Mouse (Mus musculus) neutrophil, adult 5-6 weeks (primary cell): Measurements from ENCODE around the gene Hcar2. TPM values are rescaled to one million over a fixed set of nuclear protein-coding genes. Genes with fewer than 3 reads are reported as not detected.

Experiments used
- ATAC-seq: fragments of 151-379, 151-347 bp; 2 replicates; pipeline ENCODE4 v1.8.0; 2017; ENCODE audit warnings: mild to moderate bottlenecking, moderate TSS enrichment; ENCODE audit not compliant: insufficient number of reproducible peaks, poor library complexity, low FRiP score, severe bottlenecking; ENCODE audit errors: extremely low read depth
- total RNA-seq: library from RNA; stranded (forward); fragments of 200-1000 nt; gene quantifications from 2 replicates; pipeline ENCODE4 v1.2.3, GENCODE M21; 2017

The Hcar2 gene
- 78.9 and 82.9 TPM in 2 replicates for total RNA-seq

DNA sequence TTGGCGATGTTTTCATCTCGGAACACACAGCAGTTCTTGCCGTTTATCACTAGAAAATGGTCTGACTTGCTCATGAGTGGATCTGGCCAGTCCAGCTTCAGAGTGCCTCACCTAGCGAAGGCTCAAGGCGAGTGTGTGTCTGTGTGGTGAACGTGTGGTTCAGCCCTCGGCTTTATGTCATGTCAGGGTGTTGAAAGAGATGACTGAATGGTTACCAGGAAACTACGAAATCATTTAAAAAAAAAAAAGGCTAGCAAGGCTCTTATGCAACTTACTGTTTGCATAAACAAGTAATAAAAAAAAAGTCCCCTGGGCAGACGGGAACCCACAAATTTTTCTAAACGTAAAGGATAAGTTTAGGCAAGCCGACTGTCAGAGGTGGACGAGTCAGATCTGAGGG is at the start of gene Hcar2:
Gene Hcar2, minus strand, starts transcription at position 135 of the 400 bp plus-strand sequence.
- peak; percentile 87 for ATAC-seq

GRCm38 (mm10) chr5:123914852-123915251 is 49.6 kb upstream of the Hcar2 start:
- ATAC-seq = 0 out of 2 replicates have a peak, but pooled peaks have one; percentile 26

- no peak for ATAC-seq
Observed at GRCm38 (mm10) chr5:123907631-123907977, 42.3 kb upstream of the Hcar2 start.

- peak; percentile 91 for ATAC-seq
Observed at GRCm38 (mm10) chr5:123906976-123907630, 41.8 kb upstream of the Hcar2 start, which contains the start of gene Denr. Gene Denr (plus strand): TSS chr5:123907175.

DNA sequence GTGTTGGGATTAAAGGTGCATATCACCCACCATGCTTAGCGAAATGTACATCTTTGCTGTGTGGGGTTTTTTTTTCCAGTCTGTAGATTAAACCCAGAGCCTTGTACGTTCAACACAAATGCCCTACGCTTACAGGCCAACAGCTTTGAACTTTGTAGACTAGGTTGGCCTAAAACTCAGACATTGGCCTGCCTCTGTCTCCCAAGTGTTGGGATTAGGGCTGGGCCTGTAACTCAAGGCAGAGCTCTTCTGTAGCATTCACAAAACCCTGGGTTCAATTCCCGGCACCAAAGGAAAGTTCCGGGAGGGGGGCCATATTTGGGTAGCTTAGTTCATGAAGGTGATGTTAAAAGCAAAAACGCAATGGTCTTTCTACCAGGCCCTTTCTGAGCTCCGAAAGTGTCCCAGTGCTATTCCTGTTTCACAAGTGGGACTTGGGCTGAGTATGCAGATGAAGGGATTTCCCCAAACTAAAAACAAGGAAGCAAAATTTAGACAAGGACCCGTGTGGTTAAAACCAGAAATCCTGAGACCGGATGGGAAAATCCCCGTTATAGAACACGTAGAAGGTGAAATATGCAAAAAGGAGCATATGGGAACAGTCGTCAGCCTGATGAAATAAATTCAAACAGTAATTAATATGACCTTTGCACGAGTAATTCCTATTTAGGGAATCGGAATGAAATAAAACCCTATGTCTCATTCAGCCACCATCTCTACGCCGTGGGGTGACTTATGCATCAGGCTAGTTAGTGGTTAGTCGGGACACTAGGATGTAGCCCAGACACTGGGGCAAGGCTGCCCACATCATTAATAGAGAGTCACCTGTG is 41.1 kb upstream of the Hcar2 start:
- ATAC-seq = no peak

GRCm38 (mm10) chr5:123904059-123904672 is 38.9 kb upstream of the Hcar2 start:
- no peak for ATAC-seq

GRCm38 (mm10) chr5:123897352-123897751 is 32.1 kb upstream of the Hcar2 start:
- peak; percentile 70 for ATAC-seq

DNA sequence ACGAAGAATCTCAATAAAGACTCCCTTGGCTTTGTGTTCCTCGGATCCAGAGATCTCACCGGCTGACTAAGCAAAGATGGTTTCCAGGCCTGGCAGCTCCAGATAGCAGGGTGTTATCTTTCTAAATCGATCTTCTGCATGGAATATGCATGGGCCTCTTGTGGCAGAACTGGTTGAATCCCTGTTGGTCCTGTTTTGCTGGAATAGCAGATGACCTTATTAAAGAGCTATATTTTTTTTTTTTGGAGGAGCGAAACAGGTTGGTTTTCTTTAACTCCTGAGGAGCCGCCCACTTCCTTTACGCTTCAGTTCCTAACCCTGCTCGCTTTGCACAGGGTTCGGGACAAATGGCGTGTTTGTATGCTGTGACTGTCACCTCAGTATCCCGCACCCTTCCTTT is 31.1 kb upstream of the Hcar2 start:
- no peak for ATAC-seq

DNA sequence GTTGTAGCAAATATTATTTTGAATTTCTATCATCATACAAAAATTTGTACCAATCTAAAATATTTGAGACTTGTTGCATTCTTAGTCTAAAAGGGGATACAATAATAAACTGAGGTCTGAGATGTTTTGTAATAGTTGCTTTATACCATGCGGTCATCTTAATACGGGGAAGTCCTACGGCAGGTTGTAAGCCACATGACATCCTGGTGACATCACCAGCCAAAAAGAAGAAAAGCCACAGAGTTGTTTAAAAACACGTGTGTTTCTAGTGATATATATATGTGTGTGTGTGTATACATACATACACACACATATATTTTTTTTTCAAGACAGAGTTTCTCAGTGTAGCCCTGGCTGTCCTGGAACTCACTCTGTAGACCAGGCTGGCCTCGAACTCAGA is 28.2 kb upstream of the Hcar2 start:
- ATAC-seq = peak; percentile 58

GRCm38 (mm10) chr5:123891669-123892068 is 26.4 kb upstream of the Hcar2 start:
- peak; percentile 59; the same call in 1 of the 2 replicates for ATAC-seq

DNA sequence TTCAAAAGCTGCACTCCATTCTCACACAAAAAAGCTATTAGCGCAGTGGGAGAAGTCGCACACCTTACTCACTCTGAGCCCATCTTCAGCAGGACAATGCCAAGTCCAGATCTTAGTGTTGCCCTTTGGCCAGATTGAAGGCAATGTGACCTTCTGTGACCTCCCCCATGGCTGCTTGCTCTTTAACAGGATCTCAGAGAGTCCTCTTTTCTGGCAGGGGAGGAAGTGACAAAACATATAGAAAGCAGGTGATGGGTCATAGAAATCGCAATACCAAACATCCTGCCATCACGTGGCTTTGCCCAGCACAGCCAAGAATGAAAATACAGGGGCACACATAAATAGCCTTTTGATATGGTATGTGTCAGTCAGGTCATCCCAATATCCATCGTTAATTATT is 25.7 kb upstream of the Hcar2 start:
- no peak for ATAC-seq

DNA sequence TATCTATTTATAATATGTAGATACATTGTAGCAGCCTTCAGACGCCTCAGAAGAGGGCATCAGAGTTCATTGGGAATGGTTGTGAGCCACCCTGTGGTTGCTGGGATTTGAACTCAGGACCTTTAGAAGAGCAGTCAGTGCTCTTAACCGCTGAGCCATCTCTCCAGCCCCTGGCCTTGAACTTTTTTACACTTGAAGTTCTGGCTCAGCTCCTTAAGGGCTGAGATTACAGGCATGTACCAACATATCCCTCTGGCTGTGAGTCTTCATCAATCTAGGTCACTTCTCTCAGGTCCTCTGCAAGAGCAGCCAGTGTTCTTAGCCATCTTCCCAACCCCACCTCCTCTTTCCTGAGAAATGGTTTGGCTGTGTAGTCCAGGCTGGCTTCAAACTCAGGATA is 25.0 kb upstream of the Hcar2 start:
- no peak for ATAC-seq

DNA sequence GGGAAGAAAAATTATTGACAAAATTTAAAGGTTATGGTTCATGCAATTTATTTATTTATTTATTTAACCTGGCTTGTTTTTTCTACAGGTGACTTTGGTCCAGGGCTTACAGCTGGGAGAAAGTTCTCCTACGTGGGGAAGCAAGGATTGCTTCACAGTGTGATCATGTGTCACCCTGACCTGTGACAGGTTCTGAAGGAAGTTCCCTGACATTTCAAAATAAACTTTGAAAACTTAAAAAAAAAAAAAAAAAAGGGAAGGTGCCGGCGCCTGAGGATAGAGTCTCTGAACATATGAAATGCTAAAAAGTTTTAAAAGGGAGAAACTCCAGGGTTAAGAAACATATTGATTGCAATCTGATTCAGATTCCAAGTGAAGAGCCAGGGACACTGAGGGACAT is 21.1 kb upstream of the Hcar2 start:
- peak; percentile 49 for ATAC-seq

DNA sequence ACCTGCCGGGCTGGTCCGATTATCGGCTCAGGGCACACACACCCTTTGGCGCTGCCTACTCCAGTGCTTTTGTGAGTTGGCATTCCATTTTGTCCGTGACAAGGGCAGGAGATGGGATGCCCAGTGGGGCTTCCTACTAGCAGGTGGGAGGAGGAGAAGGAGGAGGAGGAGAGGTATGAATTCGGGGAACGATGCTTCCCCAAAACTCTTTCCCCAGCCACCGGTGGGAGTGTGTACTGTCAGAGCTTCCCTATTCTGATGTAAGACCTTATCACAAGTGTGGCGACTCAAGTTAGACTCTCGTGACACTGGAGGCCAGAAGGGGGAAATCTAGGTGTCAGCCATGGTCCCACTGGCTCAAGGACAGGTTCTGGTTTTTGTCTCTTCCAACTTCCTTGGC is 19.0 kb upstream of the Hcar2 start:
- peak; percentile 47; the same call in 1 of the 2 replicates for ATAC-seq

GRCm38 (mm10) chr5:123883891-123884290 is 18.6 kb upstream of the Hcar2 start:
- no peak for ATAC-seq

DNA sequence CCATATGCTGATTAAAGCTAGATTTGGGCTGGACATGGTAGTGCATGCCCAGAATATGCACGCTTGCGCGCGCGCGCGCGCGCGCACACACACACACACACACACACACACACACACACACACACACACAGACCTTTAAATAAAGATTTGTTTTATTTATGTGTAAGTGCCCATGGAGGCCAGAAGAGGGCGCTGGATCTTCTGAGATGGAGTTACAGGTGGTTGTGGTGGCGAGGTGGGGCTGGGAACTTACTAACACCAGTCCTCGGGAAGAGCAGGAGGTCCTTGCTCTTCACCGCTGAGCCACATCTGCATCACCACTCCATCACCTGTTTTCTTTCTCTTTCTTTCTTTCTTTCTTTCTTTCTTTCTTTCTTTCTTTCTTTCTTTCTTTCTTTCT is 15.5 kb upstream of the Hcar2 start:
- no peak for ATAC-seq

GRCm38 (mm10) chr5:123879928-123880327 is 14.6 kb upstream of the Hcar2 start, which contains the start of gene Hcar1:
Gene Hcar1 (minus strand): TSS chr5:123880020.
- ATAC-seq = no peak

- no peak for ATAC-seq
Observed at GRCm38 (mm10) chr5:123878056-123878455, 12.8 kb upstream of the Hcar2 start.

DNA sequence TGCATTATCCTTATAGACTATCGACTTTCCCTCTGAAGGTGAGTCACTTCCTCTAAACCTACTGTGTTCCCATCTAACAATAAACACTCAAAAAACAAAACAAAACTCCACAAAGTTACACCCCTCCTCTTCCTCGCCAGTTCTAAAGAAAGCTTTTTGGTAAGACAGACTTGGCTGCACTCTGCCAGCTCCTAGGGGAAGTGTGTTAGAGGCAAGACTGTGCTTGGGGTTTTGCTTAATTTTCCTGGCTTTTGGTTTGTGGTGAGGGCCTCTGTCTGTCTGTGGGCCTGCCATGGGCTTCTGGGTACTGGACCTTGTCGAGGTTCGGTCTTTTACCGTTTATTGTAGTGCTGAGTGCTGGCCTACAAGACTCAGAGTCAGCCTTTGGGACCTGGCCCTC is 8.9 kb upstream of the Hcar2 start:
- no peak for ATAC-seq

GRCm38 (mm10) chr5:123869615-123870014 is 4.3 kb upstream of the Hcar2 start:
- ATAC-seq = no peak
